Mouse (Mus musculus): ENCODE measurements around the gene BC049762.

The BC049762 gene

DNA sequence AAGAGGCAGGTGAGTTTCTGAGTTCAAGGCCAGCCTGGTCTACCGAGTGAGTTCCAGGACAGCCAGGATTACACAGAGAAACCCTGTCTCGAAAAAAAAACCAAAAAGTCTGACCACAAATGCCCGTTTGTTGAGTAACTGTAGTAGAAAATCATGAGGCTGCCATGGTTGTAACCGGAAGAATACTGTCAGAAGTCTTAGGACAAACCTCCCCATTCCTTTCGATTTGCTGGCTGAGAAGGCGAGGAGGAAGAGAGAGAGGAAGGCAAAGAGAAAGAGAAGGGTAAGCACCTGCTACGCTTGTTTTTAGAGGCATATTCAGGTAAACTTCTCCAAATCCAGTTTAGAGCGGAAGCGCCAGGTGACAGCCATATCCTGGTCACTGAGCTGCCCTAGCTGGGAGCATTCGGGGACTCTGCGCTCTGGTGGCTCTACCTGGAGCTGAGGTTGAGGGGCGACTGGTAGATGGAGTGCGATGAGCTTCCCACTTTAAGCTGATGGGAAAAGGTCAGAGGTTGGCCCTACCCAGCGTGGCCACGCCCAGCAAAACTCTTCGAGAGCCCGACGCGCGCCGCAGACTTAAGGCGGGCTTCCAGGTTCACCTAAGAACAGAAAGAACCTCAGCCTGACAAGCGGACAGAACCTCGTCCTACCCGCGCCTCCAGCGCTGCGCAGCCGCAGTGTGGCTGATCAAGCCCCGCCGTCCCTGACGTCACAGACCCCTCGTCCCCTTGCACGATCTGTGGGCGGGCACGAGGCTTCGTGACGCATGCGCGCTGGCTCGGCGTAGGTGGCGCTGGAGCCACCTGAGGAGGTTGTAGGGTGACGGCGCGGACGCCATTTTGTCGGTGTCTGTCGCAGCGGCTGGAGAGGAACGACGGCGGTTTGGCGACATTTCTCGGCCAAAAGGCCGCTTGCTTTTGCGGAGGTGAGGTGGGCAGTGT is at the start of gene BC049762:
Gene BC049762, minus strand, starts transcription at position 705 of the 944 bp plus-strand sequence.
- peak; percentile 98 for DNase-seq (ENCODE audit: low spot score)

DNA sequence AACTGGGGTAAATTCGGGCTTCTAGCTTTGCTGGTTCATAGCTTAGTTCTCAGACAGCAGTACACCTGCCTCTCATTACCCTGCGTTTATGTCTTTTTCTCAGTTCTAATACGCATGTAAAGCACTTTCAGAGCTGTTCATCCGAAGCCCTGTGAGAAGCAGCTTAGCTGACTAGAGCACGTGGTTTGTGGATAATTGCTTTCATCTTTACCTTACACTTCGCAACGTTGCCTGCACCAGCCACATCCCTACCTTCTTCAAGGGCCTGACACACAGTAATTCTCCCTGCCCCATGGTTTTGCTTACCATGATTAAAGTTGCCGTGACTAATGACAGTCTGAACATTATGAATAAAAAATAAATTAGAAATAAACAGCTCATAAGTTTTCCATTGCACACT is 49.0 kb upstream of the BC049762 start:
- no peak for DNase-seq (ENCODE audit: low spot score)

DNA sequence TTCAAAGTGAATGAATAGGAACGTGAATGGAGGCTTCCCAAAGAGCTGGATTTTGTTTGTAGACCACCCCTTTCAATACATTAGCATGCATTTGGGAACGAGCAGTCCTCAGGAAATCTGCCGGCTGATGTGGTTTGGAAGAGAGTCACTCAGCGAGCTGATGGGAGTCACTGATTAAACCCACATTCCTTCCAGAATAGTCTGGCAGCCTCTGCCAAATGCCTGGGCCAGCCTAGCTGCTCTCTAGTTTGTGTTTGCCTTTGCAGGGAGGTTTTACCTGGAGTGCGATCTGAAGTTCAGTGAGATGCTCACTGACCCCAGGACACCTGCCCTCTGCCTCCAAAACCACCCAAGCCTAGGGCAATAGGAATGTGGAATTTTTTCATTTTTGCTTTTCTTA is 45.5 kb upstream of the BC049762 start:
- no peak for DNase-seq (ENCODE audit: low spot score)

DNA sequence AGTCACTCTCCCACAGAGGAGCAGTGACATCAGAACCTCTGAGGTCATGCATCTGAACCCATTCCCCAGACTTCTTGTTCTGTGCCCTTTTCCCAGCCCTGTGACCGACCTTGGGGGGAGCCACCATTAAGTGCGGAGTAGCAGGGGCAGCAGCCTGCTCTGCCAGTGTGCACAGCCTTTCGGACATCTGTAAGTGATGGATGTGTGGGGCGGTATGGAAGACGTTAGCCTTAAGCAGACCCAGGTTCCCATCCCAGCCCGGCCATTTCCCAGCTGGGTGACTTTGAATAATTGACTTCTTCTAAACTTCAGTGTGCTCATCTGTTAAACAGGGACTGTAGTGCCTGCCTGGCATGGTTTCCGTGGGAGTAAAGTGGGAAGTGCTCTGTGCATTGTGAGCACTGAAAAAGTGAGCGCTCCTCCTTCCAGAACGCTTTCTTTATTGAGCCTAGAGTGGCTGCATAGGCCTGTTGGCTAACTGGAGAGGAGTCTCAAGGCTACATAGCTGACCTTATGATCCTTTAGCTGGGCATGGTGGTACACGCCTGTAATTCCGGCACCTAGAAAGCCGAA is 41.2 kb upstream of the BC049762 start:
- no peak for DNase-seq (ENCODE audit: low spot score)

DNA sequence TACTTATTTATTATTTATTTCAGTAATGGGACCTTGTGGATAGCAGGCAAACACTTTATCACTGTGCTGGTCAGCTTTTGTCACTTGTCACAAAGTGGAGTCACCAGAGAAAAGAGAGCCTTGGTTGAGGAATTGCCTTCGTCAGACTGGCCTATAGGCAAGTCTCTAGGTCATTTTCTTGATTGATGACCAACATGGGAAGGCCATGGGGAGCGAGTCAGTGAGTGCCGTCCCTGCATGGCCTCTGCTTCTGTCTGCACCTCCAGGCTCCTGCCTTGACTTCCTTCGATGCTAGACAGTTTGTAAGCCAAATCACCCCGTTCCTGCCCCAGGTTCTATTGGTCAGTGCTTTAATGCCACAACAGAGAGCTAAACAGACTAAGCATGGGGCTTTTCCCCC is 39.5 kb upstream of the BC049762 start:
- DNase-seq (ENCODE audit: low spot score) = no peak

DNA sequence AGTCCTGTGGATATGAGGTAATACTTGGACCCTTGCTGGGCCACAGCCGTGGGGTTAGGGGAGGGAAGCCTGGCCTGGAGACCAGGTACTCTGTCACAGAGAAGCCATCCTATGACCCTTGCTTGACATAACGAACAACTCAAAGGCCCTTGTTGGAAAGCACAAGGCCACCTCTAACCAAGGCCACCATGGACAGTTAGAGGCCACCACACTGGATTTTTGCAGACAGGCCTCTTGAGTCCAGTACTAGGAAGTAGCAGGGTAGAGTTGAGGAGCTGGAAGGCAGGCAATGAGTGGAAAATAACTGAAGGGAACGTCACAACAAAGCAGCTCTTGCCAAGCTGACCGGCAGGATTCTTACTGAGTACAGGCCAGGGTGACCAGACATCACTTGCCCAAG is 35.8 kb upstream of the BC049762 start:
- DNase-seq (ENCODE audit: low spot score) = no peak

DNA sequence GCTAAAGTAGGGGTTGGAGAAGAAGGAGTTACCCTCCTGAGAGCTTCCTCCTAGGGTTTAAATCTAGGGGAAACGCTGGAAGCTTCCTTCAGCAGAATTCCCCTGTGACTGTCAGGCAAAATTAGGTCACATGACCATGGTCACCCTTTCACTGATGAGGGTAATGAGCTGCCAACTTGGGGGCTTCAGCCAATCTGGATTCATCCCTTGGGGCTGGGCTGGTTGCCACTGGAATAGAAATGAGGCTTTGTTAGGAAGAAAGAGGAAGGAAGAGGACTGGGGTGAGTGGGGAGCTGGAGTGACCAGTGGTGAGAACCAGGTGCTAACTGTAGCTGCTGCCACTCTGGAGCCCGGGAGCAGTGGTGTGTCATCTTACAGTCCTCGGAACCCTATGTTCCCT is 32.9 kb upstream of the BC049762 start:
- no peak for DNase-seq (ENCODE audit: low spot score)

DNA sequence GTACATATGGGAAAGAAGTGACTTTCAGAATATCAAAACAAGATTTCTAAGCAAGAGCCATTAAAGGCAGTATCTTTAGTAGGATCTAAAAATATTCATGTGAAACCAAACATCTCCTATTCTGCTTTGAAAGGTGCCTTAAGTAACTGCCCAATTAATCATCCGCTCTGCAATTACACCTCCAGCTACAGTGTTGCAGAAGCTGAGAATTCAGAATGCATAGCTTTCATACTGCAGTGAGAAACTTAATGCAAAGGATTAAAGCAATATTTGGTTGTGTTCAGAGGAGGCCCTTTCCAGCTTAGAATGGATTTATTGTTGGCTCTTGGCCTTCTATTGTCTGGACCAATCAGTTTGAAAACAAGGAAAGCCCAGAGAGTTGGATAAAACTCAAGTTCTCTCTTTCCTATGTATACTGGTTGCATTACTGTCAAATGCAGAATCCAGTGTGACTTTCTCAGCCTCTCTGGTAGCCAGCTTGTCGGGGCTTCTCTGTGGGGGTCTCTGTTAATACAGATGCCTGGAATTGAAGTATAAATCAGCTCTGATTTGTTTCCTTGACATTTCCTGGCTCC is 31.2 kb upstream of the BC049762 start:
- DNase-seq (ENCODE audit: low spot score) = no peak

DNA sequence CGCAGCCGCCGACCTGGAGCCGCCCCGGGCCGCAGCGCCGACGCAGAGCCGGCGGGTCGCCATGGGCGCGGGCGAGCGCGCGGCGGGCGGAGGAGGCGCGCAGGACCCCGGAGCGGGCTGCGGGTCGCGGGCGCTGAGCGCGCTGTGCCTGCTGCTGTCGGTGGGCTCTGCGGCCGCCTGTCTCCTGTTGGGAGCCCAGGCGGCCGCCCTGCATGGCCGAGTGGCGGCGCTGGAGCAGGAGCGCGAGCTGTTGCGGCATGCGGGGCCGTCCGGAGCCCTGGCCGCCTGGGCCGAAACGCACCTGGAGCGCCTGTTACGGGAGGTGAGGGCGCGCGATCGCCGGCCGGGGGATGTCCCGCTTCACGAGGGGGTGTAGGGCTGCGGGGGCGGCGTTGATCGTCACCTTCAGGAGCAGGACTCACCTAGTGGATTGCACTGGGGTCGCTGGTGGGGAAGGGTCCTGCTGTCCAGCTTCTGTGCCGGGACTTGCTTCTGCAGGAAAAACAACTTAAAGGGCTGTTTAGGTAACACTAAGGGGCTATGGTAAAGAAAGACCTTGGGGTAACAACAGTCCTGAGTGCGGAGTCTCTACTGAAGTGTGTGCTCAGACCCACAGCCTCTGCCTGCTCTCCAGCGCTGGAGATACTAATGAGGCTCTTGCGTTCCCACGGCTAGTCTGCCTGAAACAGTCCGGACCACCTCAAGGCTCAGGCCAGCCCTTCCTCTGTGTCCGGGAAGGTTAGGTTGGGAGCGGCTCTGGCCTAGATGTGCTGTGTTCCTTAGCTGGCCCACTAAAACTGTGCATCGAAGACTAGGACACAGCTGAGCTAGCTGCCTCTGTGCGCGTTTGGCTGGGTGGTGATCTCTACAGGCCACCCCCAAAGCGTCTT is 27.5 kb upstream of the BC049762 start:
- no peak for DNase-seq (ENCODE audit: low spot score)

DNA sequence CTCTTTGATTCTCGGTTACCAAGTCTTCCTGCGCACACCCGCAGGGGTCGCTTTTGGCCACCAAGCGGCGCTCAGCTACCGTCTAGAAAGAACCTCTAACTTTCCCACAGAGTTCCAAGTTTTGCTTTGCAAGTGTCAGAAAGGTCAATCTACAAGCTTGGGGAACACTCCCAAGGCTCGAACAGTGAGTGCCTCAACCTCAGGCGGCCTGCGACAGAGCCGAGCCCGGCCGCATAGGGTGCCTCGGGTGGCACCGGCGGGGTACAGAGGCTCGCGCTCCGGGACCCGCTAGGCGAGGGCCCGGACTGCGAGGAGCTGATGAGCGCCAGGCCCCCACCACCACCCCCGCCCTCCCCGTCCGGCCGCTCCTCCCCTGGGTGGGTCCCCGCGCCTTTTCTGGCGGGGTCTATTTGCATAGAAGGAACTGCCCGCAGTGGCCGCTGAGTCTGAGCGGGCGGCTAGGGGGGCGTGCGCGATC is 26.8 kb upstream of the BC049762 start, which contains the start of gene Col23a1:
Gene Col23a1, plus strand, starts transcription at position 357 of the 478 bp plus-strand sequence.
- peak; percentile 34 for DNase-seq (ENCODE audit: low spot score)

DNA sequence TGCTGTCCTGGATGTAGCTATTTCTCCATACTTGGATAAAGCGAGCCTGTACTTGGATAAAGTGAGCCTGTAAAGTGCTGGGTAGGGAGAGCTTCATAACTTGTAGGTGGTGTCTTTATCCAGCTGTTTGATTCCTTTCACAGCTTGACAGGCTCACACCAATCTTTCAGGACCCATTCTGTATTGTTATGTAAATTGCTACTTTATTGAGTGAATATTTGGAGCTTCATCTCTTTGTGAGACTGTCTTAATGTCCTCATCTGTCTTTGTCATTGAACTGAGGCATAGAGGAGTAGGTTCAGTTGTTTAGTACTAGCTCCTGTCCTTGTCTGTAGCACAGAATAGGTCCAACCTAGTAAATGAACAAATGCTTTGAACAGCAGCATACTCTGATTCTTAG is 11.6 kb upstream of the BC049762 start:
- DNase-seq (ENCODE audit: low spot score) = no peak

DNA sequence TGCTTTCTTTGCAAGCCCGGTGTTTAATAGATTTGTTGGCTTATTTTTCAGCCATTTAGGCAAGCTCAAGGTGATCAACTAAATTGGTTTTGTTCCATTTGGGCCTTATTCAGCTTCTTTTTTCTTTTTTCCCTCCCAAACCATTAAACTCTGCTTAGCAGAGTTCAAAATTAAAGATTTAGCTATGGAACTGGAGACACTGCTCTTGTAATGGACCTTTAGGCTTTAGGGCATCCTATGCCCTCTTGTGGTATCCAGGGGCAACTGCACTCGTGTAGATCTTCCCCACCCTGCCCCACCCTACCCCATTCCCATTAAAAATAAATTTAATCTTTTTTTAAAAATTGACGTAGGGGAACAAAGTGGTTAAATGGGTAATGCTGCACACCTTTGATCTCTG is 2.5 kb upstream of the BC049762 start:
- no peak for DNase-seq (ENCODE audit: low spot score)

DNA sequence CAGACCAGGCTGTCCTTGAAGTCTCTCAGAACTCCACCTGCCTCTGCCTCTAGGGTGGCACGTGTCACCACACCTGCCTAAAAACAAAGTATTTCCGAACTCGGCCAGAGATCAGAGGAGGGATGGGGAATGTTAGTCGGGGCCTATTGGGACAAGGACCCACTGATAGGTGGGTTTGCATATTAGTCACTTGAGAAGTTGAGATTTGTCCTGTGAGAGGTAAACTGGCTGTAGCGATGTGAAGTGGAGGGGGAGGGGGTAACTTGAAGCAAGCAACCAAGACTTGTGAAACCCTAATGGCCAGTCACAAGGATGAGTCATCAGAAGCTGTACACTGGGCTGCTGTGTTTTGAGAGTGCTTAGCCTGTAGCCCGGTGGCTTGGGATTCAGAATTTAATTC is 1.5 kb upstream of the BC049762 start:
- DNase-seq (ENCODE audit: low spot score) = no peak

DNA sequence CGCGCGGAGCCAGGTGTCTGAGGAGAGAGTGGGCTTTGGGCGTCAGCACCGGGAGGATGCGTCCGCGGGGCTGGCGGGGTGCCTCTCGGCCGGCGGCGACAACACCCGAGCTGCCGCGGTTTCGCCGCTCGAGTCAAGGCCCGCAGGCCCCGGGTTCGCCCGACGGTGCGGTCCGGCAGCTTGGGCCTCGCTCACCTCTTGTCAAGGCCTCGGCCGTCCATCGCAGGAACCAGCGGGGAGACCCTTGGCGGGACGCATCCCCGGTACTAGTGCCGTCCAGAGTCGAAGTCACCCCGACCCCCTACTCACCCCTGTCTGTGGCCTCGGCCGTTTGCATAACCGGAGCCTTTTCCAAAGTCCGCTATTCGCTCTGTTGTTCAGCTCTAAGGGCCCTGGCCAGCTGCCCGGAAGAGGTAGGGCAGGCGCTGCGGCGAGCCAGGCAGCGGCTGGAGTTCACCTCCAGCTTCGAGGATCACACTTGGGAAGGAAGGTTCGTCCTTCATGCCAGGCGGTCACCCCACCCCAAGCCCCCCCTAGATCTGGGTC is 513 bp upstream of the BC049762 start:
- peak; percentile 17 for DNase-seq (ENCODE audit: low spot score)

DNA sequence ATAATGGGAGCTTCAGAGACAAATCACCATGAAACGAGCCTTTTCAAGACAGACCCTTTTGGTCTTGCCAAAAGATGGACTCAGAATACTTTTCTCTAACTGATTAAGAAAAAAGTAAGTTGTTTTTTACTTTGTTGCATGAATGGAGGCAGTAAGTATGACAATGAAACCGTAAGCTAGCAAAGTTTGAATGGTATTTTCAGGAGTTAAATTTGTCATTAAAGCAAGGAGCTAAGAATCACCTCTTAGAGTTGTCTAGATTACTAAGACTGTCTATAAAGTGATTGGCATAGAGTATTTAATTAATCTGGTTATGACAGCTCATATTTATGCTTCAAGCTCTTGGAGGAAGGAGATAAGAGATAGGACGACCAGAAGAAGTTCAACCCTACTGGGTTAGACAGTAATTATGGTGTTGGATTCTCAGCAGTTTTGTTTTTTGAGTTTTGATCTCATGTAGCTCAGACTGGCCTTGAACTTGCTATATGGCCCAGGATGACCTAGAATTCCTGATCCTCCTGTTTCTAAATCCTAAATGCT is 1.1 kb downstream of the BC049762 start, which contains the start of gene Clk4:
Gene Clk4, plus strand, starts transcription at position 51 of the 540 bp plus-strand sequence.
- no peak for DNase-seq (ENCODE audit: low spot score)

DNA sequence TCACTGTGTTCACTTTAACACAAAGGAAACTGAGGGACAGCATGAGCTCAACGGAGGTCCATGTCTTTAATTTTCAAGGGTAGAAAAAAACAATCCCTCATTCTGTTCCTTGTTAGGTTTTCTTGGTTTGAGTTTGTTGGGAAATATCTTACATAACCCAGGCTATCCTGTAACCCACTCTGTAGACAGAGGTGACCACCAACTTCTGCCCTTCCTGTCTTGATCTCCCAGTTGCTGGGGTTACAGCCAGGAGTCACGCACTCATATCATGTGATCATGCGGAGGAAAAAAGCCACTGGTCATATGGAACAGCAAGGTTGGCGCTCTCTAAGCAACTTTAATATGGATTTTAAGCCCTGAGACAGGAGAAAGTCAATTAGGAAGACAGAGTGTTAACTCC is 5.8 kb downstream of the BC049762 start:
- DNase-seq (ENCODE audit: low spot score) = no peak

DNA sequence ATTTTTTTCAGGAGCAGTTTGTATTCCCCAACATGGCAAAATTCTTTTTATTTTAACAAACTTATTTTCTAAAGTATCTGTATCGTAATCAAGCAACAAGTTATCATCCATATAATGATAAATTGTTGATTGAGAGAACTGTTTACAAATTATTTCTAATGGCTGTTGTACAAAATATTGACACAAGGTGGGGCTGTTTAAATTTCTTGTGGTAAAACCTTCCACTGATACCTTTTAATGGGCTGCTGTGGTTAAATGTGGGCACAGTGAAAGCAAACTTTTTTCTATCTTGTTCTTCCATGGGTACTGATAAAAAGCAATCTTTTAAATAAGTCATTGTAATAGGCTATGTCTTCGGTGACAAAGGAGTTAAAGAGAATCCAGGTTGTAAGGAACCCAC is 19.9 kb downstream of the BC049762 start:
- DNase-seq (ENCODE audit: low spot score) = no peak

DNA sequence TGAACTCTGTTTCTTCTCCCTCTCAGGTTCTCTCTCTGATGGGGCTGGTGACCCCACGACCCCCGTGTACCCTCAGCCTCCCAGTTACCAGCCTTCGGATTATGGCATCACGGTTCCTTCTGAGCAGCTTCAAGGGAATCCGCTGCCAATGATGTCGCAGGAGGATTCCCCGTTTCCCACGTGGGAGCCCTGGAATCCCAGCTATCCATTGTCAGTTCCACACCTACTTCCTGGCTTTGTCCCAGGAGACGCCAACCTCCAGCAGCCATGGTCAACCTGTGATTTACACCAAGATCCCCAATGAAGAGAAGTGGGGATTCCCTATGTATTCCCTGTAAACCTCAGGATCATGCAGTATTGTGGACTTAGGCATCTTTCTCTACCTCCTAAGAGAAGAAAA is 28.2 kb downstream of the BC049762 start:
- no peak for DNase-seq (ENCODE audit: low spot score)

DNA sequence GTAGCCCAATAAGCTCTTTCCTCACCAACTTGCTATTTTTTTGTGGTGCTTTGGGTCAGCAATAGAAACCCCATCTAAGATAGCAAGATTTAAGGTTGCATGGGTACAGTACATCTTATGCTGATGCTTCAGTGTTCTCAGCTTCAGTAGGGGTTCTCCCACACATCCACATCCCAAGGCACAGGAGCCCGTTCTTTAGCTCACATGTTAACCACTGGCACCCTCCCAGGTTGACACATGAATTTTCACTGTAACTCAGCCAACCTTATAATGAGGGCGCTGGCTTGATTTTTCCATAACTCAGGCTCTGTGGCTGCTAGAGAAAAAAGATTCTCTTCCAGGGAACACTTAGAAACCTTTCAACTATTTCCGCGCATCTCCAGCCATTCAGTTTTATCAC is 35.7 kb downstream of the BC049762 start:
- DNase-seq (ENCODE audit: low spot score) = no peak

DNA sequence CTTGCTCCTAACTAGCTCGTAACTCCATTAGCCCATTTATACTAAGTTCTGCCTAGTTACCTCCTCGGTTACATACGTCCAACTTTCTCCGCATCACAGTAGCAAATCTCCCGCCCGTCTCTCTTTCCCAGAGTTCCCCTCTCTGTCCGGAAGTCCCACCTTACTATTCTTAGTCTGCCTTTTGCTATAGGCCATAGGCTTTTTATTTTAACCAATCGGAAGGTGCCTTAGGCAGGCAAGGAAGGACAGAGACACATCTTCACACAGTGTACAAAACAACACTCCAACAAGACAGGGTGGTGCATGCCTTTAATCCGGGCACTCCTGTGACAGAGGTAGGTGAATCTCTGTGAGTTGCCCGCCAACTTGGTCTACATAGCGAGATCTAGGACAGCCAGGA is 42.5 kb downstream of the BC049762 start, which contains the start of gene Gm12569:
Gene Gm12569, plus strand, starts transcription at position 166 of the 400 bp plus-strand sequence.
- no peak for DNase-seq (ENCODE audit: low spot score)

DNA sequence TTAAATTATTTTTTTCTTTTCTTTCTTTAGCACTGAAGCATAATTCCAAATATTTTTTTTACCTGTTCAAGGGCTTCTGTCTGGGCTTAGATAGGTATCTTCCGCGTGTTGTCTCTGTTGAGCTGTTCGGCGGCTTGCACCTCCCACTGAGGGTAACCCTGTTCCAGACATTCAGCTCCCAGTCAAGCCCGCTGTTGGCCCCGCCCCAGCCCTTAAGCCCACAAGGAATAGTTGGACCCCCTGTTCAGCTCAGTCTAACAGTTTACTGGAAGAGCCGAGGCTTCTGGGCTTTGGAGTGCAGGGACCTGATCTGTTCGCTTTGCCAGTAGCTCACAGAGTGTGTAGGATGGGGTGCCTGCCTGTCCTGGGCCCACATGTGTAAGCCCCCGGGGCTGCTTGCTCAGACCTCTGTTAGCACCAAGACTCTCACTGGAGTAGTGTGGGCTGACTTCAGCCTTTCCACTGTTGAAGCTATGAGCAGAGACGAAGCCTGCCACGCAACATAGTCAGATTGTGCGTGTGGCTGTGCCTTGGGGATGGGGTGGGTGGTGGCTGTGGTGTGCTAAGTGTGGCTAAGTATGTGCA is 43.4 kb downstream of the BC049762 start:
- no peak for DNase-seq (ENCODE audit: low spot score)
